Mouse (Mus musculus) central nervous system, embryonic 18 days (tissue): Measurements from ENCODE around the gene Hrh3. TPM values are rescaled to one million over a fixed set of nuclear protein-coding genes. Genes with fewer than 3 reads are reported as not detected.

Source experiments
- polyA plus RNA-seq: library from polyadenylated mRNA; depleted of rRNA; stranded (reverse); fragments of >200 nt; gene quantifications from 2 replicates; pipeline ENCODE4 v1.2.3, GENCODE M21; 2012; rRNA removed

Gene Hrh3
- polyA plus RNA-seq, result 7.8 and 9.2 TPM in 2 replicates

DNA sequence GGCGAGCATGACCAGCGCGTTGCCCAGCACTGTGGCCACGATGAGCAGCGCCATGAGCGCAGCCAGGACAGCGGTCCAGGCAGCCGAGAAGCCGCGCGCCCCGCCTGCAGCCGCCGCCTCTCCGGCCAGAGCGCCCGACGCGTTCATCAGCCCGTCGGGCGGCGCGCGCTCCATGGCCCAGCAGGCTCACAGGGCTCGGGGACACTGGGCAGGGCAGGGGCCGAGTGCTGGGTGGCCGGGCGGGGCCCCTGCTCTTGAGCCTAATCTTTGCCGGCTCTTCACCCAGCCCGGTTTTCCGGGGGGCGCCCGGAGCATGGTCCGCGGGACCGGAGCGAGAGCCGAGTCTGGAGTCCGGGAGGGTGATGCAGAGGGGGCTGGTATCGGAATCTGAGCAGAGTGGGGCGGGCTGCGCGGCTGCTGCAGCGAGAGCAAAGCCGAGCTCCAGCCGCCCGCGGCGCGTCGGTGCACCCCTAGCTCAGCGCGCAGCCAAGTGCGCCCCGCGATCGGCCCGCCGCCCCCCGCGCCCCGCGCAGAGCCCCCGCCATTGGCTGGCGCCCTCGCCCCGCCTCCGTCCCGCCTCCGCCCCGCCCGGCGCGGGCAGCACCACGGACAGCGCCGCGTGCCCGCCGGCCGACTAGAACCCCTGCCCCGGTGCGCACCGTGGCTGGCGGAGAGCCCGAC lies at the start of gene Hrh3:
Hrh3 (minus strand) TSS at position 511 of the 681 bp plus-strand sequence.

DNA sequence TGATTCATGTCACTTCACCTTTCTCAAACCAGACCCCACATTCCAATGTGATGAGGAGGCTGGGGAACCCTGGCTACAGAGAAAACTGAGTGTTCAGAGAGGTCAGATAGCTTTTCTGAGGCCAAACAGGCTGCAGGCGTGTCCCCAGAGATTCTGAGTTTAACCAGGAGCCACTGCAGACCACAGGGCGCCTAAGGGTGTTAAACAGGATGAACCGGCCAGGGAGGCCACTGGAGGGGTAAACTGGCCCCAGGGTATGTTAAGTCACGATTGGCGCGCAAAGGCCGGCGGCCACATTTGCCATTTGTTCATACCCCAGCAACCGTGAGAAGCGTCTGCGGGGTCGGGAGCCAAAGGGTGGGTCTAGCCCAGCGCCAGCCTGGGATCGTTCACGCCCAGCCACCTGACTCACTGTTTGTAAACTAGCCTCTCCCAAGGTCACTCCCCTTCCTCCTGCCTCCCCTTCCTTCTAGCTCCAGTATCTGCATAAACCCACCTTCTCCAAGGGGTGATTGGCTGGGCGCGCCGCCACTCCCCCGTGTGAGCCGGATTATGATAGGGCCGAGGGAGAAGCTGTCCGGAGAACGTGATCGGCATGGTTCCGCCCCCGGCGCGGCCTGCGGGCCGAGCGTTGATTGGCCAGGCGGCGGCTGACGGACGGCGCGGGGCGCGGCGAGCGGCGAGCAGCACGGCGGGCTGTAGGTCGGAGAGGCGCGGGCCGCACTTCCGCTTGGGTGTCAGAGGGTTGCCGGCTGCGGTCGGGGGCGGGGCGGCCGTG lies 14.6 kb upstream of the Hrh3 start, which contains the start of gene Osbpl2:
Osbpl2 (plus strand) TSS at position 646 of the 778 bp plus-strand sequence.

DNA sequence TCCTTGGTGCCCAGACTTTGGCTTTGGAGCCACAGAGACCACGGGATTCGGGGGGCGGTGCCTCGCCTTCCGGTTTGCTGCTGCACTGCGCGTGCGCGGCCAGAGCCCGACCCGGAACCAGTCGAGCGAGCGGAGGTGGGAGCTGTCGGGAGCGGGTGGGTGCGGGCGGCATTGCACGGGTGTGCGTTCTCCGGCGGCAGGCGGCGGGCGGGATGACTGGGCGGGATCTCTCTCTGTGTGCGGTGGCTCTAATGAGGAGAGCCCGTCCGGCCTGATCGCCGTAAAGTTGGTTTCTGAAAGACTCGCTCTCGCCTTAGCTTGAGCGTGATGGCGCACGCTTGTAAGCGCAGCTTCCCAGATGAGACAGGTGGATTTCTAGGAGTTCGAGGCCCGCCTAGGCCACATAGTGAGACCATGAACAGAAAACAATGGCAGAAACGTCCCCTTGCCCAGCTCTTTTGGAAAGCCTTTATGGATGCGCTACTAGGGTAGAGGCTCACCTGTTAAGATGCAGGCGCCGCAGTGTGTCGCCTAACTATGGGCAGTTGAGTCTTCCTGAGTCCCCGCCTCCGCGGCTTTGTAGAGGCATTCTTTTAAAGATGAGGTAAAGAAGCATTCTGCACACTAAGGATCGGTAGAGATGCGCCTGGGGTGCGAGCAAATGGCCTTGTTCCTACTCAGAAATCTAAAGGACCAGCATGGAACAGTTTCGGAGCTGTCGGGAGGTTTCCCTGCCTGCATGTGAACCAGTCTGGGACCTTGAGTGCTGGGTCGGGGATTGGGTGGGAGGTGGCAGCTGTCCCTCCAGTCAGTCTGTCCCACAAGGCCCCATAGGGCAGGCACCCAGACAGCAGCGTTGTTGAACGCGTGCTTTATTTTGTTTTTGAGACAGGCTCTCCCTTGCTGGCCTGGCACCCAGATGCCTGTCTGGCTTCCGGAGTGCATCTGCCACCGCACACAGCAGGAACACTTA lies 33.5 kb downstream of the Hrh3 start, which contains the start of gene Mtg2:
Mtg2 (plus strand) TSS at position 108 of the 973 bp plus-strand sequence.

Other genes with a start within 250 kb of the Hrh3 start
- 15.2 and 16.7 TPM in 2 replicates for gene Taf4, start 127.8 kb downstream of the Hrh3 start, polyA plus RNA-seq
- 148 and 176 TPM in 2 replicates for gene Lsm14b, start 79.5 kb downstream of the Hrh3 start, polyA plus RNA-seq
- gene Psma7, start 62.1 kb downstream of the Hrh3 start, polyA plus RNA-seq, result 342 and 356 TPM in 2 replicates
- 51.1 and 57.3 TPM in 2 replicates for gene Ss18l1, start 62.0 kb downstream of the Hrh3 start, polyA plus RNA-seq
- gene Mtg2, start 33.9 kb downstream of the Hrh3 start, polyA plus RNA-seq, result 38.6 and 40.5 TPM in 2 replicates
- 48.9 and 49.4 TPM in 2 replicates for gene Osbpl2, start 14.8 kb upstream of the Hrh3 start, polyA plus RNA-seq
- 85.9 and 102 TPM in 2 replicates for gene Adrm1, start 67.0 kb upstream of the Hrh3 start, polyA plus RNA-seq
- gene Lama5, start 121.4 kb upstream of the Hrh3 start, polyA plus RNA-seq, result 6.8 and 7.1 TPM in 2 replicates
- 2,485 and 2,694 TPM in 2 replicates for gene Rps21, start 152.9 kb upstream of the Hrh3 start, polyA plus RNA-seq
- 57.8 and 58.0 TPM in 2 replicates for gene Cables2, start 169.0 kb upstream of the Hrh3 start, polyA plus RNA-seq
- gene Rbbp8nl, start 185.4 kb upstream of the Hrh3 start, polyA plus RNA-seq, result 0.03 TPM in 1 of 2 replicates, not detected in the other
- not detected in 2 replicates for gene Gata5, start 230.2 kb upstream of the Hrh3 start, polyA plus RNA-seq